Mouse (Mus musculus): Measurements from ENCODE around the gene Nln.
A peak's percentile ranks its signal among the peaks of the same experiment; 100 is the strongest.

The Nln gene

GRCm38 (mm10) chr13:104109288-104109815 lies at the start of gene Nln, which contains the start of gene Sgtb:
Gene Nln, minus strand, starts transcription at chr13:104109614.
Gene Sgtb, plus strand, starts transcription at chr13:104109741.
- DNase-seq (ENCODE audit: inconsistent age in 2 of 2, low spot score in 1 of 2), result peak; percentile 91 to 94

GRCm38 (mm10) chr13:104155686-104156085 lies 46.3 kb upstream of the Nln start:
- no peak for DNase-seq (ENCODE audit: inconsistent age in 2 of 2, low spot score in 1 of 2)

DNA sequence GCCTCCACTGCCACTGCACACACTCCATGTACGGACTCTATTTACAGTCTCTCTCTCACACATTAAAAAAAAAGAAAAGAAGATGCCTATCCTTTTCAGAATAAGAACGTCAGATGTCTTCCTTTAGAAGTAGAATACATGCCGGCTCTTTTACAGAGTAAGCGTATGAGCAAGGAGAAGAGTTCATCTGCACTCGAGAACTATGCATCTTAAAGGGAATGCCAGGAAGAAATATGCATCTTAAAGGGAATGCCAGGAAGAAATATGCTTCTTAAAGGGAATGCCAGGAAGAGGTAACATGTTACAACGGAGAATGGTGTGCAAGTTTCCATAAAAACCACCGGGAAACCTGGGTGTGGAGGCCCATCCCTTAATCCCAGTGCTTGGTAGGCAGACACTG lies 45.7 kb upstream of the Nln start:
- no peak for DNase-seq (ENCODE audit: inconsistent age in 2 of 2, low spot score in 1 of 2)

- no peak for DNase-seq (ENCODE audit: inconsistent age in 2 of 2, low spot score in 1 of 2)
Measured at GRCm38 (mm10) chr13:104154180-104154579, 44.8 kb upstream of the Nln start.

DNA sequence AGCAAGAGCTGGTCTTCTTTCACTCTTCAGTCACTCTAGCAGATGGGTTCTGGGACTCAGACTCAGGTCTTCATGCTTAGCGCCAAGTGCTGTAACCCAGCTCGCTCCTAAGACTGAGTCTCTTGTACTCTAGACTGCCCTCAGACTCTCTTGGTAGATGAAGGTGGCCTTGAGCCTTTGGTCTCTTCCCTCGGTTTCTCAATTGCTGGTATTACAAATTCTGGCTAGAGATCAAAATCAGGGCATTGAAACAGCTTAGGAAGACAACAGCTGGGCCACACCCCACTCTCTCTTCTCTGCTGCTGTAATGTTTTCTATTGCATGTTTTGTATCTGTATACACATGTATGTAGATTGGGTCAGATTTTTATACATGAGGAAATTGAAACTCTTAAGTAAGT lies 36.2 kb upstream of the Nln start:
- peak in 1 of 2 experiments; percentile 68 for DNase-seq (ENCODE audit: inconsistent age in 2 of 2, low spot score in 1 of 2)

DNA sequence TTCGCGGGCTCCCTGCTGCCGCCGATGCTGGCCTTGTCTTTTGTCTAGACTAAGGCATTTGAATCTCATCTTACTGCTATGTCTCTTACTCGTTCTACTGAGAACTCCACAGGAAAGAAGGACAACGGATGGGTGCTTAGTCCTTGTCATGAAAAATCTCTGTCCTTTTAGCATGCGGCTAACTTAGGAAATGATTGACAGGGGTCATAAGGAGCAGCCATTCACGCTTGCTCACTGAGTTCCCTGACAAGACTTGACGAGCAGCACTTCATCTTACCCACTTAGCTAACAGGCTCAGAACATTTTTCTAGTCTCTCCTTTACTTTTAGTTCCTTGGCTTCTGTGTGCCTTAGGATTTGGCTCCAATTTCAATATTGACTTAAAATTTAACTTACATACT lies 35.5 kb upstream of the Nln start:
- DNase-seq (ENCODE audit: inconsistent age in 2 of 2, low spot score in 1 of 2), result no peak

- DNase-seq (ENCODE audit: inconsistent age in 2 of 2, low spot score in 1 of 2), result peak; percentile 75 to 93
Measured at GRCm38 (mm10) chr13:104139369-104140209, 30.2 kb upstream of the Nln start.

GRCm38 (mm10) chr13:104134510-104135085 lies 25.2 kb upstream of the Nln start:
- DNase-seq (ENCODE audit: inconsistent age in 2 of 2, low spot score in 1 of 2), result no peak

DNA sequence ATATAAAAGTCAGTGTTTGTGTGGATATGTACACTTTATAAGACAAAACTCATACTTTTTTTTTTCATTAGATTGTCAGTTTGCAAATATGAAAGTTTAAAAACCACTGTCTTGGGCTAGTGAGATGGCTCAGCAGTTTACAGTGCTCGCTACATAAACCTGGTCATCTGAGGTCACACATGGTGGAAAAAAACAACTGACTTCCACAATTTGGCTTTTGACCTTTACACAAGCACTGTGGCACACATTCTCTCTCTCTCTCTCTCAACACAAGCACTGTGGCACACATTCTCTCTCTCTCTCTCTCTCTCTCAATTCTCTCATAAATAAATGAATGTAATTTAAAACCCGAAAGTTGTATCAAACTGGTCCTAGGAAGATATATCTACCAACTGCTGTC lies 23.1 kb upstream of the Nln start:
- no peak for DNase-seq (ENCODE audit: inconsistent age in 2 of 2, low spot score in 1 of 2)

- no peak for DNase-seq (ENCODE audit: inconsistent age in 2 of 2, low spot score in 1 of 2)
Measured at GRCm38 (mm10) chr13:104123662-104124381, 14.4 kb upstream of the Nln start.

- no peak for DNase-seq (ENCODE audit: inconsistent age in 2 of 2, low spot score in 1 of 2)
Measured at GRCm38 (mm10) chr13:104122078-104122840, 12.8 kb upstream of the Nln start.

GRCm38 (mm10) chr13:104114827-104115226 lies 5.4 kb upstream of the Nln start:
- DNase-seq (ENCODE audit: inconsistent age in 2 of 2, low spot score in 1 of 2), result no peak

DNA sequence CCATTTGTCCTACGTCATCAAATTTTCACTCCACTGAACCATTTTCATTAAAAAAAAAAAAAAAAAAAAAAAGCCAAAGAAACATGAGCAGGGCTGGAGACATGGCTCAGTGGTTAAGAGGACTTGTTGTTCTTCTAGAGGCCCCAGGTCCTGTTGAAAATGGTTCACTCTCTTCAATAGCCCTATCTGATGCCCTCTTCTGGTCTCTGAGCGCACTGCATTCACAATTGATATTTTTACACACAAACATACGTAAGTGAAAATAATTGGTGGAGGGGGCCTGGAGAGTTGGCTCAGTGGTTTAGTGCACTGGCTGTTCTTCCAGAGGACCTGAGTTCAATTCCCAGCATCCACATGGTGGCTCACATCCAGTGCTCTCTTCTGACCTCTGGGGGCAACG lies 4.4 kb upstream of the Nln start:
- DNase-seq (ENCODE audit: inconsistent age in 2 of 2, low spot score in 1 of 2), result no peak

DNA sequence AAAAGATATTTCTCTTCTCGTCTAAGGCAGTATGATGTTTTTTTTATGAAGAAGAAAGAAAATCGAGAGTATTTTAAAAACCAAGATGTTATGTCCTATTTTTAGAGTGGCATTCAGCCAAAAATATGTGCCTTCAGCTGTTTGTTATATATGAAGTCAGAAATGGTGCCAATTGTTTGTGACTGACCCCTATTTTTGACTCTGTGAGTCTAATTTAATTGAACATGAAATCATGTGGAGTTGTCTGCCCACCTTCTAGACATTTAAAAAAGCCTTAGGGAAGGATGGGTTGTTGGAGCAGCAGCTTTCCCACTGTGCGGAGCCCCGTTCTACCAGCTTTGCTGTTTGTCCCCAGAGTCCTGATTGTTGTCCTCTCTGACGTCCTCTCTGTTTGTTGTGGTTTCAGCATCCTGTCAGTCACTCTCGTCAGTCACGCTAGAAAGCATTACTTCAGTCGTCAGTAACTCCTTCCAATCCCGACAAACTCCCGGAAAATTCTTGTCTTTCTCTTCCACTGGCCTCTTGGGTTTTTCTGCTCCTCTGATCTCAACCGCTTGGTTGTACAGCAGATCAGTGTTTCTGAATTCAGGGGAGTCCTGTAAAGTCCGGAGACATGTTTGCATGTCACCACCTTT lies 3.0 kb upstream of the Nln start:
- no peak for DNase-seq (ENCODE audit: inconsistent age in 2 of 2, low spot score in 1 of 2)

DNA sequence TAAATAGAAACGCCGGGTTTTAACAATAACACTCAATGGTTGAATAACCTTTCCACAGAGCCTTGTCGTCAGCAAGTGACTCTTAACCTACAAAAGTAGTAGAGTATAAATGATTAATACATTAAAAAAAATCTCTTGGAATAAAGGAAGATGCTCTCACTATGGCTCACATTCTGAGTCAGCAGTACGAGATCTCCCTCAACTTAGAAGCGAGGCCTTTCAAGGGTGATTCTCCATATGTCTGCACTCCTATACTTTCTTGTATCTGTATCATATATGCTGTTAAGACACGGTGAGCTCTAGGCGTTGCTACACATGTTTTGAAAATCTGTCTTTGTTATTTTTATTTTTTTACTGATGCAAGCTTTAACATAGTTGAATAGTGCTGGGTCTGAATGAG lies 1.1 kb upstream of the Nln start:
- no peak for DNase-seq (ENCODE audit: inconsistent age in 2 of 2, low spot score in 1 of 2)

GRCm38 (mm10) chr13:104109816-104110521 lies 555 bp upstream of the Nln start:
- peak; percentile 85 for DNase-seq (ENCODE audit: inconsistent age in 2 of 2, low spot score in 1 of 2)

DNA sequence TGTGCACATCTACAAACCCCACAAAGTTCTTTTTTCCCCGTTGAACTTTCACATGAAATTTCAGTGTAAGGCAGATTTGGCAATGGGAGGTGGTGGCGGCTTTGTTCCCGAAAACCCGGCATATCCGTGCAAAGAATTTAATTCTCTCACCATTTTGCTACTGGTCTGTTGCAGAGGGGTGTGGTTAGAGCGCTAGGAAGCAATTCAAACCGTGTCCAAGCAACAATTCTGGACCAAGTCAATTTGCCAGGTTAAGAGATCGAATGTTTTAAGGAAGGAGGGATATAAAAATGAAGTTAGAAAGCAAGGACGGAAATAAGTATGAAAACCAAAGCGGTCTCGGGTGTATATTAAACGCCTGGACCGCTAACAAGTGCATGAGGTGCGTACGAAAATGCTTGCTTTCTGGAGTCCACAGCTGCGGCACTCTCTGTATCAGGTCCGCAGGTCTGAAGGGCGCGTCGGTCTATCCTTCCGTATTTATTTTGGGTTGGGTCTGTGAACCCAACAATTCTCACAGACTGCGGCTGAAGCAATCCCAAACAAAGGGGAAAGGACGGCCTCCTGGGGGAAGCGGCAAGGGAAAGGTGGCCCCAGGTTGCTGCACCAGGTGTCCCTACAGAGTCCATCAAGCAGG lies 645 bp downstream of the Nln start:
- peak in 1 of 2 experiments; percentile 72 for DNase-seq (ENCODE audit: inconsistent age in 2 of 2, low spot score in 1 of 2)

DNA sequence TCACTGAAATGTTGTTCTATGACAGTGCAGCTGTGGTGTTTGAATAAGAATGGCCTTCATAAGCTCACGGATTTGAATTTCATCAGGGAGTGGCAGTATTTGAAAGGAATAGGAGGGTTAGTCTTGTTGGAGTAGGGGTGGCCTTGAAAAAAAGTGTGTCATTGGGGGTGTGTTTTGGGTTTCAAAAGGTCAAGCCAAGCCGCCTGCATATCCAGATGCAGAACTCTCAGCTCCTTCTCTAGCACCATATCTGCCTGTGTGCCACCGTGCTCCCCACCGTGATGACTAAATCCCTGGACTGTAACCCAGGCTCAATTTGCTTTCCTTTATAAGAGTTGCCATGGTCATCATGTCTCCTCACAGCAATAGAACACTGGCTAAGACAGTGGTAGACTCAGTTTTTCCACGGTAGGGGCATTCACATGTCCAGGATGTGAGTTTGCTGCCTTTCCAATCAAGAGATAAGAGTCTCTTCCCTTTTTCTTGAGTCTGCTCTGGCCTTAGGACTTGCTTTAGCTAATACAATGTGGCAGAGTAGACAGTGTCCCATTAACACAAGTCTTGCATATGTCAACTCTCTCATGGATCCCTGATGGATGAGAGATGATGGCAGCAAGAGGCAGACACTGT lies 7.7 kb downstream of the Nln start:
- peak; percentile 55 to 74 for DNase-seq (ENCODE audit: inconsistent age in 2 of 2, low spot score in 1 of 2)

GRCm38 (mm10) chr13:104100416-104100815 lies 9.0 kb downstream of the Nln start:
- no peak for DNase-seq (ENCODE audit: inconsistent age in 2 of 2, low spot score in 1 of 2)

Data from adrenal gland, adult (tissue).